Mouse (Mus musculus): Measurements from ENCODE around the gene Krtap4-6.

GRCm38 (mm10) chr11:99620335-99620734 is 45.4 kb downstream of the Krtap4-6 start, which contains the start of gene Gm11562:
- TF ChIP-seq GATA1 (IDR thresholded peaks at IDR 0.05; ENCODE audit: low read length), result no peak
- no peak for TF ChIP-seq TAL1 (IDR thresholded peaks at IDR 0.05; ENCODE audit: low read length)

Data from erythroblast, embryonic 14.5 days (primary cell).